Mouse (Mus musculus) limb, embryonic 12.5 days (tissue): ENCODE measurements around the gene Rora. TPM values are rescaled to one million over a fixed set of nuclear protein-coding genes. Genes with fewer than 3 reads are reported as not detected.

ENCODE experiments used
- ATAC-seq: fragments of 200-750 bp; cut with Nextera tagmentation; 2 replicates; pipeline ENCODE4 v1.8.0; 2017; ENCODE audit warnings: low read depth, moderate TSS enrichment; ENCODE audit not compliant: insufficient number of reproducible peaks, insufficient read depth, low FRiP score, low TSS enrichment
- H3K27ac ChIP-seq: fragments of 300-500 bp; sonication (generic); 2 replicates; pipeline ENCODE4 v1.5.1; 2016; ENCODE audit warnings: mild to moderate bottlenecking, moderate library complexity
- H3K27me3 ChIP-seq: fragments of 300-500 bp; sonication (generic); 2 replicates; pipeline ENCODE4 v1.6.1; 2016; ENCODE audit warnings: mild to moderate bottlenecking, moderate library complexity
- H3K36me3 ChIP-seq: fragments of 300-500 bp; sonication (generic); 2 replicates; pipeline ENCODE4 v1.6.1; 2016; ENCODE audit warnings: mild to moderate bottlenecking, moderate library complexity
- H3K4me1 ChIP-seq: fragments of 300-500 bp; sonication (generic); replicated peaks from 2 replicates; pipeline ENCODE4 v1.6.1; 2016
- H3K4me2 ChIP-seq: fragments of 300-500 bp; sonication (generic); 2 replicates; pipeline ENCODE4 v1.6.1; 2016; ENCODE audit warnings: mild to moderate bottlenecking, moderate library complexity
- H3K4me3 ChIP-seq: fragments of 300-500 bp; sonication (generic); replicated peaks from 2 replicates; pipeline ENCODE4 v1.5.1; 2016; ENCODE audit warnings: mild to moderate bottlenecking
- H3K9ac ChIP-seq: fragments of 300-500 bp; sonication (generic); replicated peaks from 2 replicates; pipeline ENCODE4 v1.6.1; 2016; ENCODE audit warnings: mild to moderate bottlenecking, moderate library complexity
- H3K9me3 ChIP-seq: fragments of 300-500 bp; sonication (generic); 2 replicates; pipeline ENCODE4 v1.6.1; 2016; ENCODE audit warnings: mild to moderate bottlenecking, moderate library complexity
- WGBS: fragments of 180-500 bp; shearing (Covaris S2); methylation state at CpG from one replicate; pipeline ENCODE4 v1.1.7; 2016; 5-methylcytosine and 5-hydroxymethylcytosine counted together
- polyA plus RNA-seq: library from polyadenylated mRNA; unstranded; fragments of >200 nt; fragmentation: Nextera tagmentation; extraction: Ambion mirVana; gene quantifications from 2 replicates; pipeline ENCODE4 v1.2.1, GENCODE M21; 2016

The Rora gene
- polyA plus RNA-seq, 1 experiment from 2014 or later = 6.0 TPM

DNA sequence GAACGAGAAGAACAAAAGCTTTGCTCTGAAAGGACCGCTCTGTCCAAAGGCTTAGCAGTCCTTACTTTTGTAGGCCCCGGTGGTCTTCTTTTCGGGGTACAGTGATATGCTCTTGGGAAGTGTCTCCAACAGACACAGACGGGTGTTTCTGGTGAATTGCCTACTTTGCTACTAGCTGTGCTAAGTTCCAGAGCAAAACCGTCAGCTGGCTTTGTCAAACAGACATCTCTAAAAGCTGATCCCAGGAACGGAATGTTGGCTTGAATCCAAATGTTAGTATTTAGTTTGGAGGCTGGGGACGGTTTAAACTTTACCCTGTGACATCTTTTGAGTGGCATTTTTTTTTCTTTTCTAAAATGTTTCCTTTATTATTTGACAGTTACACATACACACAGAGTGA lies 680.5 kb downstream of the Rora start:
- WGBS = 58% methylated on average over 8 of the region's 8 CpGs
- no peak for ATAC-seq
- Histone ChIP-seq H3K4me2 (no peak overlapping the region), H3K9me3 (peaks cover 5% of the 10 kb centered on the region; the same call in 1 of the 2 replicates), H3K4me3 (no peak overlapping the region), H3K9ac (no peak overlapping the region), H3K27me3 (peaks cover 60% of the 10 kb centered on the region), H3K27ac (no peak overlapping the region), H3K36me3 (no peaks in the 10 kb centered on the region), H3K4me1 (peaks cover 26% of the 10 kb centered on the region)

DNA sequence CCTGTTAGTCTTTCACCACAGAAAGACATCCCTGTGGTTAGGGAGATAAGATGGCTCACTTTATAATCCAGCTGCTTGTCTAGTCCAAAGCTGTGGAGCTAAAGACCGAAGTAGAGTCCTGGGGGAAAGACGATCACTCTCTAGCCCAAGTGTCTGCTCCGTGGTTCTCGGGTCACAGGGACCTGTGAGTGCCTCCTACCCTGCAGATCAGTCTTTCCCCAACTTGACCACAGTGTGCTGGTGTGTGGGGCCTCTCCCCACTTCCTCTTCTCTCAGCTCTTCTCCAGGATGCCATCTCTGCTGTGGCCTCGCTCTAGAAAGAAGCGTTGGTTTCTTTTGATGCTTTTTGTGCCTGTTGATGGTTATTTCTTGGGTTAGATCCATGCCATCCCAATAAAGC lies 682.5 kb downstream of the Rora start:
- Histone ChIP-seq H3K27me3 (peaks cover 62% of the 10 kb centered on the region), H3K27ac (no peak overlapping the region), H3K4me3 (no peak overlapping the region), H3K9me3 (no peaks in the 10 kb centered on the region), H3K4me2 (no peak overlapping the region), H3K9ac (no peak overlapping the region), H3K4me1 (peaks cover 27% of the 10 kb centered on the region), H3K36me3 (no peaks in the 10 kb centered on the region)
- 84% methylated on average over 6 of the region's 6 CpGs for WGBS
- no peak for ATAC-seq

DNA sequence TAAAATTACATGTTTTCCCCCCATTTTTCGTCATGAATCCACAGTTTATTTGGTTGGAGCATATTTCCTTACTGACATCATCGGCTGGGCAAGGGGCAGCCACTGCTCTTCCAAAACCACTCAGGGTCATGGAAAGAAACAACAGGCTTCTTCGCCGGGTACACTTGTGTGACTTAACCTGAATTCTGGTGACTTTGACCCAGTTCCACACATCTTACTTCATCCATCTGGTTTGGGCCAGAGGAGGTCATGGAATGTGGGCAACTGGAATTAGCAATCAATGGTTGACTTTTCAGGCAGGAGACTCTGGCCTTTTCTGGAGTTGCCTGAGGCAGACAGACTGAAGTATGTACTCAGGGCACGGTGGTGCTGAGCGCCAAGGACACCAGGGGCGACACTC lies 685.6 kb downstream of the Rora start:
- H3K27me3 ChIP-seq = peaks cover 68% of the 10 kb centered on the region
- WGBS = 84% methylated on average over 7 of the region's 7 CpGs

DNA sequence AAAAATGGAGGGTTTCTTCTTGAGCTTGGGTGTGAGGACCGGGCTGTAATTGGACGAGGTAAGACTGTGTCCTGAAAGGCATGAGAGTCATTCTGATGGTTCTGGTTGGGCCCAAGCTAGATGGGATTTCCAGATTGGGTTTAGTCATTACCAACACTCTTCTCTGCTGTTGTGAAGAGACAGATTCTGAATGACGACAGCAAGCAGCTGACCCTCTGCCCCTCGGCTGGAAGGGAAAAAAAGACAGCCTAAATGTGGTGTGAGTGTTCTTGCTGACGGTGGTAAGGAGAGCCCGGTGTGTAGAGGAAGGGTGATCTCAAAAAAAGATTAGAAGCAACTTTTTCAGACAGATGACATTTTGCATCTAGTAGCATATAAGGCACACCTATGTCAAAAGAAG lies 686.2 kb downstream of the Rora start:
- Histone ChIP-seq H3K27me3 (peaks cover 71% of the 10 kb centered on the region), H3K4me1 (peaks cover 20% of the 10 kb centered on the region), H3K9ac (no peak overlapping the region), H3K4me2 (no peak overlapping the region), H3K36me3 (no peaks in the 10 kb centered on the region), H3K4me3 (no peak overlapping the region), H3K9me3 (no peaks in the 10 kb centered on the region), H3K27ac (no peak overlapping the region)
- 82% methylated on average over 6 of the region's 6 CpGs for WGBS
- ATAC-seq = no peak

More for the DNA sequence above, 685.6 kb downstream of the Rora start:
- Histone ChIP-seq H3K4me3 (no peak overlapping the region), H3K9me3 (no peaks in the 10 kb centered on the region), H3K4me1 (peaks cover 26% of the 10 kb centered on the region), H3K9ac (no peak overlapping the region), H3K27ac (no peak overlapping the region), H3K36me3 (no peaks in the 10 kb centered on the region), H3K4me2 (no peak overlapping the region)
- no peak for ATAC-seq

DNA sequence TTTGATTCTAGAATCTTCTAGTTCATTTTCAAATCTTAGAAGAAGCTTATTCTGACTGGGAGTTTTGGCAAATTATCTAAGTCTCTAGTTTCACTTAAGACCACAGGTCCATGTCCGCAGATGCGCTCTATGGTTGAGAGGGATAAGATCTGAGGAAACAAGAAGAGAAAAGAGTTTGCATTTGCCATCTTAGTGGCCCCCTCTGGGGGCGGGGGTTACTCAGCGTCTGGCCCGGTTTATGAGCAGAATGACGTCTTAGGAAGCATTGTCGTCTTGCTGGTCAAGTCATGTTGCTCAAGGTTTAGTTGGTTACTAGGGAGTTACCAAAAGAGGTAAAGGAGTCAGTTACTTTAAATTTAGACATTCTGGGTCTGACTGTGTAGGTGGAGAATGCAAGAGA lies 686.8 kb downstream of the Rora start:
- ATAC-seq = no peak
- Histone ChIP-seq H3K4me2 (no peak overlapping the region), H3K4me1 (peaks cover 20% of the 10 kb centered on the region), H3K9me3 (no peaks in the 10 kb centered on the region), H3K9ac (no peak overlapping the region), H3K27me3 (peaks cover 73% of the 10 kb centered on the region), H3K27ac (no peak overlapping the region), H3K4me3 (no peak overlapping the region), H3K36me3 (no peaks in the 10 kb centered on the region)
- 79% methylated on average over 7 of the region's 7 CpGs for WGBS

DNA sequence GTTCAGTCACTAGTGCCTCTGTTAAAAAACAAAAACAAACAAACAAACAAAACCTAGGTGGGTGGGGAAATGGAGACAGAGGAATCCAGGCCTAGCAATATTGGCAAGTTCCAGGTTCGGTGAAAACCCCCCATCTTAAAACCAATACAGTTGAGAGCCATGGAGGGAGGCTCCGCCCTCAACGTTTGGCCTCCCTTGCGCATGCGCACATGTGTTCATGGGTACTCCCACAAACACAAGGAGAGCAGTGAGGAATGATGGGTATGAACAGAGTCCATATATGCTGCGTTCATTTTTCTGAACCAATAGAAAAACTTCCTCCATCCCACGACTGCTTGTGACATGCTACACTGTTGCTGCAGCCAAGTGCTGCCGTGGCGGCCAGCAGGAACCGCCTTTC lies 690.3 kb downstream of the Rora start:
- no peak overlapping the region for H3K9ac ChIP-seq
- no peaks in the 10 kb centered on the region for H3K9me3 ChIP-seq
- 90% methylated on average over 10 of the region's 10 CpGs for WGBS
- H3K36me3 ChIP-seq = no peaks in the 10 kb centered on the region
- H3K4me1 ChIP-seq = peaks cover 23% of the 10 kb centered on the region
- H3K27ac ChIP-seq = no peak overlapping the region
- H3K4me2 ChIP-seq = no peak overlapping the region
- no peak overlapping the region for H3K4me3 ChIP-seq
- ATAC-seq = no peak
- H3K27me3 ChIP-seq = peaks cover 78% of the 10 kb centered on the region

DNA sequence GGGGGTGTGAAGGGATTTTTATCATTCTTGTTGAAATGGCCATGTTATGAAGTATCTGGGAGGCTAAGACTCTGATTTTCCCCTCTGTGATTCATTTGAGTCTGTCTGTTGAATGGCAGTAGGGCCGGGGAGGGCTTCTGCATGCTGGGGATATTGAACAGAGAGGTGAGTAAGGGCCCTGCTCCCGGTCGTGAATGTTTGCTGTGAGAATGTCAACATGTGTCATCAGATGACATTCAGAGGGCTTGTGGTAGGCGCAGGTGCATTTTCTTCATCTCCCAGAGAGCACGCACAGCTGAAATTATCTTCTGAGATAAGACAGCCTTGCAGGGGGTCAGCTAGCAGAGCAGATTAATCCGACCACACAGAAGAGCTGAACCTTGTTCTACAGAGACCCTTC lies 692.0 kb downstream of the Rora start:
- Histone ChIP-seq H3K9me3 (no peaks in the 10 kb centered on the region), H3K36me3 (no peaks in the 10 kb centered on the region), H3K9ac (no peak overlapping the region), H3K4me2 (no peak overlapping the region), H3K27ac (no peak overlapping the region), H3K4me1 (peaks cover 21% of the 10 kb centered on the region), H3K27me3 (peaks cover 80% of the 10 kb centered on the region), H3K4me3 (no peak overlapping the region)
- 88% methylated on average over 6 of the region's 6 CpGs for WGBS
- ATAC-seq = no peak

DNA sequence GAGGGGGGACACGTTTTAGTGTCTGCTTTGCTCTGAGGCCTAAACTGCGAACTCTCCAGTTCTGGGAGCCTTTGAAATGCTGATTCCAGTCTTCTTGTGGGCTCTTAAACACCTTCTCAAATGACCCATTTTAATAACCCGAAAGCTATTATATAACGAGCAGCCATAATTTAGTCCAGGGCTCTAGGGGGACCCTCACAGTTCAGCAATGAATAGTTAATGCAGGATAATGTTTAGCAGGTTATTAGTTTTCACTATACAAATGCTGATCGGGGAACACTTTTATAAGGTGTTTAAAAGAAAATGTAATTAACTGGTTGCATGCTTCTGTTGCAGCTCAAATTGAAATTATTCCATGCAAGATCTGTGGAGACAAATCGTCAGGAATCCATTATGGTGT lies 694.2 kb downstream of the Rora start:
- H3K4me1 ChIP-seq = peaks cover 18% of the 10 kb centered on the region
- H3K4me3 ChIP-seq = no peak overlapping the region
- H3K9ac ChIP-seq = no peak overlapping the region
- H3K27ac ChIP-seq = no peak overlapping the region
- no peaks in the 10 kb centered on the region for H3K9me3 ChIP-seq
- H3K27me3 ChIP-seq = peaks cover 78% of the 10 kb centered on the region
- ATAC-seq = peak; percentile 89
- 12% methylated on average over 6 of the region's 6 CpGs for WGBS
- H3K36me3 ChIP-seq = no peaks in the 10 kb centered on the region
- no peak overlapping the region for H3K4me2 ChIP-seq

- Histone ChIP-seq H3K9me3 (no peaks in the 10 kb centered on the region), H3K27ac (no peak overlapping the region), H3K4me2 (no peak overlapping the region), H3K9ac (no peak overlapping the region), H3K36me3 (no peaks in the 10 kb centered on the region), H3K4me3 (no peak overlapping the region), H3K27me3 (peaks cover 80% of the 10 kb centered on the region), H3K4me1 (peaks cover 15% of the 10 kb centered on the region)
- WGBS = 87% methylated on average over 2 of the region's 2 CpGs
- no peak for ATAC-seq
Measured at GRCm38 (mm10) chr9:69349537-69349936, 696.0 kb downstream of the Rora start.

- H3K9ac ChIP-seq = no peak overlapping the region
- no peak overlapping the region for H3K27ac ChIP-seq
- peaks cover 79% of the 10 kb centered on the region for H3K27me3 ChIP-seq
- no peaks in the 10 kb centered on the region for H3K36me3 ChIP-seq
- ATAC-seq = no peak
- no peaks in the 10 kb centered on the region; the same call in none of the 2 replicates for H3K4me1 ChIP-seq
- WGBS = 80% methylated on average over 6 of the region's 6 CpGs
- no peak overlapping the region for H3K4me2 ChIP-seq
- H3K4me3 ChIP-seq = no peak overlapping the region
- H3K9me3 ChIP-seq = no peaks in the 10 kb centered on the region
Measured at GRCm38 (mm10) chr9:69354228-69354627, 700.6 kb downstream of the Rora start.

- Histone ChIP-seq H3K9ac (no peak overlapping the region), H3K36me3 (no peaks in the 10 kb centered on the region), H3K27me3 (peaks cover 74% of the 10 kb centered on the region), H3K27ac (no peak overlapping the region), H3K4me3 (no peak overlapping the region), H3K4me2 (no peak overlapping the region), H3K9me3 (no peaks in the 10 kb centered on the region), H3K4me1 (no peaks in the 10 kb centered on the region; the same call in none of the 2 replicates)
- 41% methylated on average over 3 of the region's 3 CpGs for WGBS
- no peak for ATAC-seq
Measured at GRCm38 (mm10) chr9:69357834-69358233, 704.2 kb downstream of the Rora start.

- Histone ChIP-seq H3K9me3 (no peaks in the 10 kb centered on the region), H3K4me3 (no peak overlapping the region), H3K9ac (no peak overlapping the region), H3K4me1 (no peaks in the 10 kb centered on the region; the same call in none of the 2 replicates), H3K27ac (no peak overlapping the region), H3K27me3 (peaks cover 75% of the 10 kb centered on the region), H3K4me2 (no peak overlapping the region), H3K36me3 (no peaks in the 10 kb centered on the region)
- no peak for ATAC-seq
- 62% methylated on average over 6 of the region's 6 CpGs for WGBS
Measured at GRCm38 (mm10) chr9:69358797-69359196, 705.2 kb downstream of the Rora start.
